Comparison of ENCODE assay signal across 11 mouse cellular contexts in genomic region chr19:40409500-40410035, GRCm38 (mm10).
DNase-seq lines count a peak whose midpoint lies in the region; ATAC-seq lines count a peak whose summit lies in the region.
"Had no signal": no experiment of that assay in that cellular context is flagged by ENCODE, and none has a peak within 500 bp of the region (broad histone marks: within the 10 kb centered on the region; RNA-seq: fewer than 3 reads in every experiment).

No protein-coding gene starts in this region.

- no peaks in the 10 kb centered on the region for H3K9me3 ChIP-seq in heart, embryonic 15.5 days (replicated peaks)
- no peaks in the 10 kb centered on the region for H3K9me3 ChIP-seq in midbrain, embryonic 10.5 days (replicated peaks)
- H3K9me3 ChIP-seq in midbrain, embryonic 15.5 days: no peaks in the 10 kb centered on the region
- H3K9me3 ChIP-seq in intestine, embryonic 15.5 days: no peaks in the 10 kb centered on the region
- H3K9me3 ChIP-seq in stomach, embryonic 16.5 days (replicated peaks; ENCODE audit: control insufficient read depth, low read length): no peaks in the 10 kb centered on the region
- H3K9me3 ChIP-seq: midbrain, embryonic 12.5 days had no signal

- peaks cover 67% of the 10 kb centered on the region for H3K4me1 ChIP-seq in heart, embryonic 15.5 days (replicated peaks)
- H3K4me1 ChIP-seq in midbrain, embryonic 10.5 days: peaks cover 8% of the 10 kb centered on the region
- H3K4me1 ChIP-seq in midbrain, embryonic 15.5 days: peaks cover 8% of the 10 kb centered on the region
- peaks cover 13% of the 10 kb centered on the region; the same call in 1 of the 2 replicates for H3K4me1 ChIP-seq in intestine, embryonic 15.5 days (replicated peaks)
- peaks cover 28% of the 10 kb centered on the region for H3K4me1 ChIP-seq in stomach, embryonic 16.5 days (ENCODE audit: control insufficient read depth, insufficient read depth, low read length)
- H3K4me1 ChIP-seq: midbrain, embryonic 12.5 days had no signal

- H3K4me2 ChIP-seq in heart, embryonic 15.5 days: no peak overlapping the region
- no peak overlapping the region for H3K4me2 ChIP-seq in midbrain, embryonic 15.5 days
- no peak overlapping the region for H3K4me2 ChIP-seq in intestine, embryonic 15.5 days (replicated peaks)
- H3K4me2 ChIP-seq in stomach, embryonic 16.5 days (ENCODE audit: low read depth, low read length): no peak overlapping the region
- H3K4me2 ChIP-seq: midbrain, embryonic 12.5 days had no signal

- no peak overlapping the region for H3K4me3 ChIP-seq in heart, embryonic 15.5 days
- H3K4me3 ChIP-seq in midbrain, embryonic 10.5 days: no peak overlapping the region
- no peak overlapping the region for H3K4me3 ChIP-seq in midbrain, embryonic 15.5 days
- H3K4me3 ChIP-seq in intestine, embryonic 15.5 days (replicated peaks): no peak overlapping the region
- no peak overlapping the region for H3K4me3 ChIP-seq in stomach, embryonic 16.5 days (replicated peaks; ENCODE audit: low read length)
- H3K4me3 ChIP-seq: midbrain, embryonic 12.5 days had no signal

- intact Hi-C loops in gastrocnemius, postnatal 14 days (cut with DNase I; ENCODE audit: low total_unique reads): no loop called here

- no peak overlapping the region for H3K9ac ChIP-seq in heart, embryonic 15.5 days
- H3K9ac ChIP-seq in midbrain, embryonic 15.5 days: no peak overlapping the region
- no peak overlapping the region for H3K9ac ChIP-seq in intestine, embryonic 15.5 days
- no peak overlapping the region for H3K9ac ChIP-seq in stomach, embryonic 16.5 days (ENCODE audit: low read length)
- H3K9ac ChIP-seq: midbrain, embryonic 12.5 days had no signal

- no peak for ATAC-seq in heart, embryonic 15.5 days (replicated peaks; ENCODE audit: insufficient number of reproducible peaks, insufficient read depth, low FRiP score, low read depth)
- ATAC-seq in midbrain, embryonic 15.5 days (replicated peaks): no peak
- ATAC-seq in intestine, embryonic 15.5 days: 0 out of 2 replicates have a peak, but pooled peaks have one; percentile 3
- ATAC-seq in stomach, embryonic 16.5 days (ENCODE audit: insufficient read depth, low FRiP score): peak; percentile 39; the same call in 1 of the 2 replicates
- no peak for ATAC-seq in inflammation-experienced regulatory T-cells, adult 6 months

- H3K36me3 ChIP-seq in heart, embryonic 15.5 days: no peaks in the 10 kb centered on the region
- no peaks in the 10 kb centered on the region for H3K36me3 ChIP-seq in midbrain, embryonic 10.5 days
- H3K36me3 ChIP-seq in midbrain, embryonic 15.5 days (replicated peaks): no peaks in the 10 kb centered on the region
- no peaks in the 10 kb centered on the region for H3K36me3 ChIP-seq in intestine, embryonic 15.5 days
- no peaks in the 10 kb centered on the region for H3K36me3 ChIP-seq in stomach, embryonic 16.5 days (ENCODE audit: control insufficient read depth, insufficient read depth, low read length)
- H3K36me3 ChIP-seq: midbrain, embryonic 12.5 days had no signal

- no peak for DNase-seq in heart, postnatal 4 days
- DNase-seq in midbrain, embryonic 10.5 days (ENCODE audit: low spot score): no peak
- no peak for DNase-seq in gastrocnemius, postnatal 14 days
- DNase-seq: kidney, postnatal 4 days; thymus, adult 2 months had no signal

- H3K27me3 ChIP-seq in heart, embryonic 15.5 days: no peaks in the 10 kb centered on the region
- H3K27me3 ChIP-seq in midbrain, embryonic 10.5 days (ENCODE audit: low read depth, poor library complexity, severe bottlenecking): no peaks in the 10 kb centered on the region
- H3K27me3 ChIP-seq in midbrain, embryonic 15.5 days (replicated peaks): no peaks in the 10 kb centered on the region
- H3K27me3 ChIP-seq in intestine, embryonic 15.5 days (replicated peaks): no peaks in the 10 kb centered on the region
- no peaks in the 10 kb centered on the region for H3K27me3 ChIP-seq in stomach, embryonic 16.5 days (ENCODE audit: control insufficient read depth, insufficient read depth, low read length)
- H3K27me3 ChIP-seq: midbrain, embryonic 12.5 days had no signal

- peak overlapping the region; percentile 38; the same call in 1 of the 2 replicates for H3K27ac ChIP-seq in heart, embryonic 15.5 days
- H3K27ac ChIP-seq in midbrain, embryonic 10.5 days (replicated peaks): peak overlapping the region; percentile 35; the same call in 1 of the 2 replicates
- H3K27ac ChIP-seq in midbrain, embryonic 15.5 days: no peak overlapping the region
- H3K27ac ChIP-seq in intestine, embryonic 15.5 days: peak overlapping the region; percentile 51; the same call in 1 of the 2 replicates
- peak overlapping the region; percentile 83 for H3K27ac ChIP-seq in stomach, embryonic 16.5 days (ENCODE audit: low read length)
- H3K27ac ChIP-seq: midbrain, embryonic 12.5 days had no signal

- 67% methylated on average over 11 of the region's 11 CpGs for WGBS in heart, embryonic 15.5 days
- WGBS in midbrain, embryonic 10.5 days: 88% methylated on average over 11 of the region's 11 CpGs
- 80% methylated on average over 11 of the region's 11 CpGs for WGBS in midbrain, embryonic 15.5 days
- 78% methylated on average over 11 of the region's 11 CpGs for WGBS in intestine, embryonic 15.5 days
- 72% methylated on average over 11 of the region's 11 CpGs for WGBS in stomach, embryonic 16.5 days

Comparison
In these comparisons a context has a peak if more than half of its experiments do, and no peak if none do; other contexts are left out.
1. ATAC-seq: peak in intestine, embryonic 15.5 days (single experiment) and stomach, embryonic 16.5 days (single experiment); none in heart, embryonic 15.5 days (single experiment), midbrain, embryonic 15.5 days (single experiment) and inflammation-experienced regulatory T-cells, adult 6 months (single experiment).